Mouse (Mus musculus) mesoderm, embryonic 11.5 days (tissue): ENCODE measurements at regions not wholly inside any gene's neighbourhood (a gene's known extent, or its start where the extent isn't known, plus 50 kb on each side); places are given as distances from the start of the nearest gene placed in this dataset.

Experiments used
- DNase-seq: peaks from one replicate; pipeline ENCODE4 v3.0.0-alpha.2; 2012; ENCODE audit warnings: low read depth, low spot score

DNA sequence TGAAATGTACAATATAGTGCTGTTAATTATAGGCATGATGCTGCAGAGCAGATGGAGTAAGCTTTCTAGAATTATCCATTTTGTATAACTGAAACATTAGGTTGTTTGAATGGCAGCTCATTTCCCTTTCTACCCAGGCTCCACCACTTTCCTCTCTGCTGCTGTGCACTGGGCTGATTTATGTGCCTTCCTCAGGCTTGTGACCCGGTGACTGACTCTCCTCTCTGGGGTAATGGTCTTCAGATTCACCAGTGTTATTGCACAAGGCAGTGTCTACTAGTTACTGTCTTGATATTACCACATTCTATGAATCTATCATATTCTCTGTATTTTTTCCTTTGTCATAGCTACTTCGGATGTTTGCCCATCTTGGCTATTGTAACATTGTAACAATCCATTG is 109.4 kb upstream of the Tpk1 start:
- DNase-seq: peak; percentile 15

DNA sequence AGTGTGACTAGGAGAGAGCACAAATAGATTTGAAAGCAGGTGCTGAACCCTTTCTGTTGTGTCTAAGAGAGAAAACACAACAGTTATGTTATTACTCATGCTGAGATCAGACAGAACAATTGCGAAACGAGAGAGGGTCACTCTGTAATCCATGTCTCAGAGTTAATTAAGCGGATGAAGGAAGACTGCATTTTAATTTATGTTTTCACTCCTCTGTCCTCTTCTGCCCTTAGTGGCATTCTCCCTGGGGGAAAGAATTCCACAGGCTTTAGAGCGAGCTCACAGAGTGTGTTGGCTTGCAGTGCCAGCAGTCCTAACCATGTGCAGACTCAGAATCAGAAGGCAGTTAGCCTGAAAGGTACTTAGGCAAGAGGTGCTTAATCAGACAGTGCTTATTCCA is 108.4 kb upstream of the Tpk1 start:
- DNase-seq: peak; percentile 43

DNA sequence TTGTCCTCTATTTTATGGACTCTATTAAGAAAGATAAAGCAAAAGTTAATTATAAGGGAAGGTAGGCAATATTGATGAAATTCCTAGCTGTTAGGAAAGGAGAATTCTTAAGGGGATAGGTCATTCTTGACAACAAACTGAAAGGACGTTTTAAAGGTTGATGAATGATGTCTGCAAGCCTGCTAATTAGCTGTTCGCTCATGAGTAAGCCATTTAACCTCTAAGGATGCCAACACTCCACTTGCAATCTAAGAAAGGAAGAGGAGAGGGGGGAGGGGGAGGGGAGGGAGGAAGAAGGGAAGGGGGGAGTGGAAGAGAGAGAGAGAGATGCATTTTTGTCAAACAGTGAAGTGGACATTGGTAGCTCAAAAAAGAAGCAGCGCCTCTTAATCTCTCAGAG is 107.5 kb upstream of the Tpk1 start:
- no peak for DNase-seq

- DNase-seq: no peak
Observed at GRCm38 (mm10) chr6:43765958-43766357, 99.9 kb upstream of the Tpk1 start.
